Mouse (Mus musculus) intestine, embryonic 14.5 days (tissue): Measurements from ENCODE around the gene Crebl2. TPM values are rescaled to one million over a fixed set of nuclear protein-coding genes. Genes with fewer than 3 reads are reported as not detected.

Experiments used
- ATAC-seq: fragments of 200-750 bp; cut with Nextera tagmentation; replicated peaks from 2 replicates; pipeline ENCODE4 v1.8.0; 2017; ENCODE audit warnings: low read depth, moderate number of reproducible peaks, moderate TSS enrichment, moderate library complexity; ENCODE audit not compliant: low FRiP score, low TSS enrichment
- DNase-seq: peaks from one replicate; pipeline ENCODE4 v3.0.0-alpha.2; 2018; ENCODE audit warnings: low spot score
- H3K27ac ChIP-seq: fragments of 300-500 bp; sonication (generic); 2 replicates; pipeline ENCODE4 v1.5.1; 2014; ENCODE audit warnings: low read depth, mild to moderate bottlenecking, control low read depth
- H3K27me3 ChIP-seq: fragments of 300-500 bp; sonication (generic); replicated peaks from 2 replicates; pipeline ENCODE4 v1.6.1; 2014; ENCODE audit warnings: low read length, control low read depth; ENCODE audit not compliant: control insufficient read depth, insufficient read depth
- H3K36me3 ChIP-seq: fragments of 300-500 bp; sonication (generic); 2 replicates; pipeline ENCODE4 v1.6.1; 2014; ENCODE audit warnings: low read length, control low read depth; ENCODE audit not compliant: control insufficient read depth, insufficient read depth
- H3K4me1 ChIP-seq: fragments of 300-500 bp; sonication (generic); replicated peaks from 2 replicates; pipeline ENCODE4 v1.6.1; 2014; ENCODE audit warnings: low read length, control low read depth, mixed read lengths; ENCODE audit not compliant: control insufficient read depth, insufficient read depth
- H3K4me2 ChIP-seq: fragments of 300-500 bp; sonication (generic); 2 replicates; pipeline ENCODE4 v1.6.1; 2014; ENCODE audit warnings: low read length
- H3K4me3 ChIP-seq: fragments of 300-500 bp; sonication (generic); 2 replicates; pipeline ENCODE4 v1.5.1; 2014; ENCODE audit warnings: low read depth, low read length, control low read depth, mixed read lengths
- H3K9ac ChIP-seq: fragments of 300-500 bp; sonication (generic); 2 replicates; pipeline ENCODE4 v1.6.1; 2014; ENCODE audit warnings: mild to moderate bottlenecking, low read length
- H3K9me3 ChIP-seq: fragments of 300-500 bp; sonication (generic); 2 replicates; pipeline ENCODE4 v1.6.1; 2016; ENCODE audit warnings: low read length, control low read depth; ENCODE audit not compliant: control insufficient read depth
- WGBS: fragments of 180-500 bp; shearing (Covaris S2); extraction: QIAGEN DNeasy Blood & Tissue Kit; methylation state at CpG from one replicate; pipeline ENCODE4 v1.1.7; 2014; 5-methylcytosine and 5-hydroxymethylcytosine counted together
- polyA plus RNA-seq: library from polyadenylated mRNA; unstranded; fragments of >200 nt; fragmentation: Nextera tagmentation; extraction: Ambion mirVana; gene quantifications from 2 replicates; pipeline ENCODE4 v1.2.1, GENCODE M21; 2014

Gene Crebl2
- polyA plus RNA-seq, 1 experiment from 2014 or later = 2.3 TPM

DNA sequence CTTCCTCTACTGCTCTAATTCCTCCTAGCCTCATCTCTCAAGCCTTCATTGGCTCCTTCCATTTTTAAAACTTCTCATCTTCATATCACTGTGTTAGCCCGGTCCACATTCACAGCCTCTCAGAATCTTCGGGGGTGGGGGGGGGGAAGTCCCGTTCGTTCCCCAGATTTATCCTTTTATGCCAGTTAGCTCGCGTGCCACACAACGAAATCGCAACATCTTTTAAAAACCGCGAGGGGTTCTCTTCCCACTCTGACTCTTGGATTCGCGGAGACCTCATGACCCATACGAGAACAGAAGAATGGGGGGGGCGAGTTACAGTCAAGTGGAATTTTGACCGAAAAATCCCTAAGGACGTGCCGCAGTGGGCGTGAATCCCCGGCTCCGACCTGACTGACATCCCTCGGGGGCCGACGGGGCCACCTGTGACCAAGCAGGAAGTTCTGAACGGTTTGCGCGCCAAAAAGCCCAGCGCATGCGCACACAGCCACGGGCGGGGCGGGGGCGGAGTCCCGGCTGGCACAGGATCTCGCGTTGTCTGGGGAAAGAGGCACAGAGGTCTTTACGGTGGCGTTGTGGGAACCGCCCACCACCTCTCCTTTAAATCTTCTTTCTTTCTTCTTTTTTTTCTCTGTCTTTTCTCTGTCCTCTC is 67.6 kb downstream of the Crebl2 start:
- Histone ChIP-seq H3K4me2 (peak overlapping the region; percentile 83), H3K27me3 (no peaks in the 10 kb centered on the region), H3K9me3 (no peaks in the 10 kb centered on the region), H3K4me1 (peaks cover 6% of the 10 kb centered on the region), H3K4me3 (peak overlapping the region; percentile 72), H3K9ac (peak overlapping the region; percentile 96), H3K36me3 (no peaks in the 10 kb centered on the region), H3K27ac (peak overlapping the region; percentile 100)
- ATAC-seq = peak; percentile 92
- peak; percentile 99 for DNase-seq
- under 1% methylated on average over 38 of the region's 38 CpGs for WGBS

- peak within 1 kb of the TSS; percentile 96 for H3K9ac ChIP-seq
- ATAC-seq (peak; percentile 93), DNase-seq (peak; percentile 93)
- under 1% methylated on average over 51 of the region's 51 CpGs for WGBS
- peaks cover 6% of the 10 kb centered on the region for H3K4me1 ChIP-seq
- H3K27me3 ChIP-seq = no peaks in the 10 kb centered on the region
- H3K36me3 ChIP-seq = no peaks in the 10 kb centered on the region
- H3K27ac ChIP-seq = peak within 1 kb of the TSS; percentile 100
- peak within 1 kb of the TSS; percentile 72 for H3K4me3 ChIP-seq
- H3K9me3 ChIP-seq = no peaks in the 10 kb centered on the region
- peak within 1 kb of the TSS; percentile 83 for H3K4me2 ChIP-seq
Observed at GRCm38 (mm10) chr6:134898095-134898965, 68.4 kb downstream of the Crebl2 start, which contains the start of gene Gpr19. Gene Gpr19 (minus strand): TSS chr6:134898578.

GRCm38 (mm10) chr6:134903368-134903767 is 73.4 kb downstream of the Crebl2 start:
- Histone ChIP-seq H3K36me3 (no peaks in the 10 kb centered on the region), H3K9ac (no peak overlapping the region), H3K4me1 (no peaks in the 10 kb centered on the region; the same call in 1 of the 2 replicates), H3K27ac (no peak overlapping the region), H3K9me3 (no peaks in the 10 kb centered on the region), H3K27me3 (no peaks in the 10 kb centered on the region), H3K4me2 (no peak overlapping the region), H3K4me3 (no peak overlapping the region)
- ATAC-seq (no peak), DNase-seq (no peak)
- WGBS = 90% methylated on average over 4 of the region's 4 CpGs

- no peak for DNase-seq
- Histone ChIP-seq H3K4me2 (no peak overlapping the region), H3K9ac (no peak overlapping the region), H3K27ac (no peak overlapping the region), H3K4me1 (no peaks in the 10 kb centered on the region; the same call in 1 of the 2 replicates), H3K36me3 (no peaks in the 10 kb centered on the region), H3K4me3 (no peak overlapping the region), H3K9me3 (no peaks in the 10 kb centered on the region), H3K27me3 (no peaks in the 10 kb centered on the region)
- 93% methylated on average over 10 of the region's 10 CpGs for WGBS
- no peak for ATAC-seq
Observed at GRCm38 (mm10) chr6:134903891-134904884, 74.2 kb downstream of the Crebl2 start.

- H3K9ac ChIP-seq = no peak overlapping the region
- no peaks in the 10 kb centered on the region for H3K9me3 ChIP-seq
- ATAC-seq = no peak
- no peak overlapping the region for H3K4me3 ChIP-seq
- H3K36me3 ChIP-seq = no peaks in the 10 kb centered on the region
- H3K27me3 ChIP-seq = no peaks in the 10 kb centered on the region
- H3K27ac ChIP-seq = no peak overlapping the region
- no peak overlapping the region for H3K4me2 ChIP-seq
- no peak for DNase-seq
- 70% methylated on average over 1 of the region's 1 CpGs for WGBS
- no peaks in the 10 kb centered on the region for H3K4me1 ChIP-seq
Observed at GRCm38 (mm10) chr6:134905811-134906210, 75.9 kb downstream of the Crebl2 start.

Other genes with a start within 250 kb of the Crebl2 start
- gene Mansc1, start 197.7 kb upstream of the Crebl2 start, polyA plus RNA-seq = 6.2 and 6.3 TPM in 2 replicates
- gene Borcs5, start 190.6 kb upstream of the Crebl2 start, polyA plus RNA-seq = 15.1 and 17.6 TPM in 2 replicates
- 20.0 and 23.4 TPM in 2 replicates for gene Dusp16, start 37.5 kb upstream of the Crebl2 start, polyA plus RNA-seq
- 10.7 and 11.1 TPM in 2 replicates for gene Gpr19, start 68.4 kb downstream of the Crebl2 start, polyA plus RNA-seq
- 15.8 and 16.0 TPM in 2 replicates for gene Cdkn1b, start 90.2 kb downstream of the Crebl2 start, polyA plus RNA-seq
- gene Apold1, start 151.6 kb downstream of the Crebl2 start, polyA plus RNA-seq = 3.2 and 3.9 TPM in 2 replicates
- 103 and 115 TPM in 2 replicates for gene Ddx47, start 181.5 kb downstream of the Crebl2 start, polyA plus RNA-seq
- 9.1 and 9.3 TPM in 2 replicates for gene Gprc5a, start 235.5 kb downstream of the Crebl2 start, polyA plus RNA-seq